Mouse (Mus musculus): ENCODE results near the gene Tdrd5.

DNA sequence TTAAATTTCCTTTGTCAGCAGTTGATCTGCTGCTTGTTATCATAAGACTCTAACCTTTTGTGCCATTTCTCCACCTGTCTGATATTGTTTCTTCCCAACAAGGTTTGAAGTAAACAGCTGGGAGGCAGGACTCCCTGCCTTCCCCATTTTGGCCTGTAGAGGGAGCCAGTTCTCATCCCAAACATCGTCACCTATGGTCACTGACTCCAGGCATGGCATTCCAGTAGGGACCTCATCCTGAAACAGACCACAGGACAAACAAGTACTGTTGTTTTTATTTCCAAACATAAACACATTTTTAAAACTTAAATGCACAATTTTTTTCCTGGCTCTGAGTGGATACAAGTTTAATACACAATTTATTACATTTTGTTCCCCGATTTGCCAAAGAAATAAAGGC, 40.1 kb downstream of the Tdrd5 start:
- no peak for TF ChIP-seq CTCF (IDR thresholded peaks at IDR 0.05; ENCODE audit: insufficient read depth, low read depth, low read length)
- TF ChIP-seq POLR2A (IDR thresholded peaks at IDR 0.05; ENCODE audit: insufficient read depth, low read depth, low read length), result no peak
